Mouse (Mus musculus): ENCODE data around the gene Nme7. TPM values are rescaled to one million over a fixed set of nuclear protein-coding genes. Genes with fewer than 3 reads are reported as not detected.
A peak's percentile ranks its signal among the peaks of the same experiment; 100 is the strongest.

Gene Nme7
- polyA plus RNA-seq, 1 experiment from 2014 or later: 30.4 TPM

GRCm38 (mm10) chr1:164452580-164452979, 148.7 kb downstream of the Nme7 start:
- H3K4me3 ChIP-seq (ENCODE audit: low read depth, low read length): no peak overlapping the region
- no peaks in the 10 kb centered on the region for H3K4me1 ChIP-seq (replicated peaks; ENCODE audit: control insufficient read depth, insufficient read depth, low read length)
- H3K9ac ChIP-seq (ENCODE audit: low read depth, low read length): no peak overlapping the region
- no peak for ATAC-seq (ENCODE audit: low FRiP score)
- H3K27ac ChIP-seq (ENCODE audit: low read depth, low read length): no peak overlapping the region
- no peaks in the 10 kb centered on the region for H3K36me3 ChIP-seq (ENCODE audit: control insufficient read depth, insufficient read depth, low read length)
- WGBS: 95% methylated on average over 6 of the region's 6 CpGs
- no peak overlapping the region for H3K4me2 ChIP-seq (replicated peaks; ENCODE audit: low read depth, low read length)
- DNase-seq (ENCODE audit: low spot score): no peak
- H3K27me3 ChIP-seq (ENCODE audit: control insufficient read depth, insufficient read depth, low read length): no peaks in the 10 kb centered on the region
- H3K9me3 ChIP-seq (ENCODE audit: control insufficient read depth, low read length): no peaks in the 10 kb centered on the region

DNA sequence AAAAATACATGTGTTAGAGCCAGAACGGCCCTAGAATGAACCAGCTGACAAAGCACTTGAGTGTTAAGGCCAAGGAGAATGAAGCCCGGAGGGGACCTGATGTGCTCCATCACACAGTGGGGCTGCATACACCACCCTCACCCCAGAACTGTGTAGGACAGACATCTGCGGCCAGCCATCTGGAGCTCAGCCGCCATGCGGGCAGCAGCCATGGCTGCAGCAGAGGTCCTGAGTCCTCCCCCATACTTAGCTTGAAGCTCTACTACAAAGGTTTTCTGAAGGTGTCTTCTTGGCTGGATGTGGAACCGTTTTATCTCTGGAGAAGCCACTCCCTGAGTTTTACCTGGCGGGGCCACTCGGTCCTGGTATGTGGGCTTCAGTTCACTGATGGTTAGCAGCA, 149.2 kb downstream of the Nme7 start:
- H3K4me1 ChIP-seq (replicated peaks; ENCODE audit: control insufficient read depth, insufficient read depth, low read length): no peaks in the 10 kb centered on the region
- H3K36me3 ChIP-seq (ENCODE audit: control insufficient read depth, insufficient read depth, low read length): no peaks in the 10 kb centered on the region
- H3K4me2 ChIP-seq (replicated peaks; ENCODE audit: low read depth, low read length): no peak overlapping the region
- H3K27me3 ChIP-seq (ENCODE audit: control insufficient read depth, insufficient read depth, low read length): no peaks in the 10 kb centered on the region
- no peaks in the 10 kb centered on the region for H3K9me3 ChIP-seq (ENCODE audit: control insufficient read depth, low read length)
- no peak overlapping the region for H3K27ac ChIP-seq (ENCODE audit: low read depth, low read length)
- 96% methylated on average over 8 of the region's 8 CpGs for whole genome bisulfite sequencing
- no peak for ATAC-seq (ENCODE audit: low FRiP score)
- no peak overlapping the region for H3K4me3 ChIP-seq (ENCODE audit: low read depth, low read length)
- no peak overlapping the region for H3K9ac ChIP-seq (ENCODE audit: low read depth, low read length)
- DNase-seq (ENCODE audit: low spot score): no peak

- no peaks in the 10 kb centered on the region for H3K27me3 ChIP-seq (ENCODE audit: control insufficient read depth, insufficient read depth, low read length)
- H3K9ac ChIP-seq (ENCODE audit: low read depth, low read length): no peak overlapping the region
- ATAC-seq (ENCODE audit: low FRiP score) (no peak), DNase-seq (ENCODE audit: low spot score) (no peak)
- no peak overlapping the region for H3K27ac ChIP-seq (ENCODE audit: low read depth, low read length)
- H3K4me1 ChIP-seq (replicated peaks; ENCODE audit: control insufficient read depth, insufficient read depth, low read length): no peaks in the 10 kb centered on the region; the same call in 1 of the 2 replicates
- no peak overlapping the region for H3K4me3 ChIP-seq (ENCODE audit: low read depth, low read length)
- no peaks in the 10 kb centered on the region for H3K36me3 ChIP-seq (ENCODE audit: control insufficient read depth, insufficient read depth, low read length)
- H3K9me3 ChIP-seq (ENCODE audit: control insufficient read depth, low read length): no peaks in the 10 kb centered on the region
- WGBS: 88% methylated on average over 5 of the region's 5 CpGs
- no peak overlapping the region for H3K4me2 ChIP-seq (replicated peaks; ENCODE audit: low read depth, low read length)
Observed at GRCm38 (mm10) chr1:164453739-164454138, 149.8 kb downstream of the Nme7 start.

- no peaks in the 10 kb centered on the region for H3K36me3 ChIP-seq (ENCODE audit: control insufficient read depth, insufficient read depth, low read length)
- H3K9ac ChIP-seq (ENCODE audit: low read depth, low read length): 0 out of 2 replicates have a peak overlapping the region, but pooled peaks have one; percentile 23
- H3K27me3 ChIP-seq (ENCODE audit: control insufficient read depth, insufficient read depth, low read length): peaks cover 7% of the 10 kb centered on the region; the same call in 1 of the 2 replicates
- peak overlapping the region; percentile 23 for H3K4me3 ChIP-seq (ENCODE audit: low read depth, low read length)
- DNase-seq (ENCODE audit: low spot score): peak; percentile 66
- peak overlapping the region; percentile 45 for H3K4me2 ChIP-seq (replicated peaks; ENCODE audit: low read depth, low read length)
- no peak overlapping the region for H3K27ac ChIP-seq (ENCODE audit: low read depth, low read length)
- H3K9me3 ChIP-seq (ENCODE audit: control insufficient read depth, low read length): no peaks in the 10 kb centered on the region
- no peak for ATAC-seq (ENCODE audit: low FRiP score)
- H3K4me1 ChIP-seq (replicated peaks; ENCODE audit: control insufficient read depth, insufficient read depth, low read length): no peaks in the 10 kb centered on the region; the same call in 1 of the 2 replicates
- 37% methylated on average over 14 of the region's 14 CpGs for WGBS
Observed at GRCm38 (mm10) chr1:164454747-164455400, 151.0 kb downstream of the Nme7 start.

DNA sequence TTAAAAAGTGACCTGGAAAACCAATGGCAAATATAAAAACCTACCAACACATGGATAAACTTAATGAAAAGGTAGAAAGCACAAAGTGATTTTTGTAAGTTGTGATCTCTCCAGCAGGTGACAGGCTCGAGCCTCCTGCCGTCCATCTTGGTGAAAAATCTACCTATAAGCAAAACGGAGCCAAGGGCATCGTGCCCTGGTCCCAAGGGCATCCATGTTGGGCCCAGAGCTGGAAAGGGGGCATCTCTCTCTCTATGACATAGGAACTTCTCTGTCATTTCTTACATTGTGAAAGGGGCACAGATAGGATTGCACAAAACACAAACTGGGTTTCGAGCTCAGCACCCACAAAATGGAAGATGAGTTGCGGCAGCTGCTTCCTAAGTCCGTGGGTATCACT, 151.7 kb downstream of the Nme7 start:
- peak; percentile 10 for DNase-seq (ENCODE audit: low spot score)
- H3K4me3 ChIP-seq (ENCODE audit: low read depth, low read length): no peak overlapping the region

GRCm38 (mm10) chr1:164456065-164456464, 152.1 kb downstream of the Nme7 start:
- 20% methylated on average over 6 of the region's 6 CpGs for WGBS
- peak overlapping the region; percentile 24; the same call in 1 of the 2 replicates for H3K9ac ChIP-seq (ENCODE audit: low read depth, low read length)
- no peak for ATAC-seq (ENCODE audit: low FRiP score)
- no peaks in the 10 kb centered on the region for H3K36me3 ChIP-seq (ENCODE audit: control insufficient read depth, insufficient read depth, low read length)
- no peak overlapping the region for H3K27ac ChIP-seq (ENCODE audit: low read depth, low read length)
- H3K4me1 ChIP-seq (replicated peaks; ENCODE audit: control insufficient read depth, insufficient read depth, low read length): no peaks in the 10 kb centered on the region; the same call in 1 of the 2 replicates
- H3K9me3 ChIP-seq (ENCODE audit: control insufficient read depth, low read length): no peaks in the 10 kb centered on the region
- peak; percentile 25 for DNase-seq (ENCODE audit: low spot score)
- H3K27me3 ChIP-seq (ENCODE audit: control insufficient read depth, insufficient read depth, low read length): peaks cover 7% of the 10 kb centered on the region; the same call in 1 of the 2 replicates
- peak overlapping the region; percentile 45 for H3K4me2 ChIP-seq (replicated peaks; ENCODE audit: low read depth, low read length)
- H3K4me3 ChIP-seq (ENCODE audit: low read depth, low read length): peak overlapping the region; percentile 64

More for the DNA sequence above, 151.7 kb downstream of the Nme7 start:
- WGBS: 72% methylated on average over 7 of the region's 7 CpGs
- Histone ChIP-seq H3K27me3 (ENCODE audit: control insufficient read depth, insufficient read depth, low read length) (peaks cover 7% of the 10 kb centered on the region; the same call in 1 of the 2 replicates), H3K9me3 (ENCODE audit: control insufficient read depth, low read length) (no peaks in the 10 kb centered on the region), H3K36me3 (ENCODE audit: control insufficient read depth, insufficient read depth, low read length) (no peaks in the 10 kb centered on the region), H3K9ac (ENCODE audit: low read depth, low read length) (no peak overlapping the region), H3K4me1 (replicated peaks; ENCODE audit: control insufficient read depth, insufficient read depth, low read length) (no peaks in the 10 kb centered on the region; the same call in 1 of the 2 replicates), H3K4me2 (replicated peaks; ENCODE audit: low read depth, low read length) (peak overlapping the region; percentile 45), H3K27ac (ENCODE audit: low read depth, low read length) (no peak overlapping the region)
- no peak for ATAC-seq (ENCODE audit: low FRiP score)

DNA sequence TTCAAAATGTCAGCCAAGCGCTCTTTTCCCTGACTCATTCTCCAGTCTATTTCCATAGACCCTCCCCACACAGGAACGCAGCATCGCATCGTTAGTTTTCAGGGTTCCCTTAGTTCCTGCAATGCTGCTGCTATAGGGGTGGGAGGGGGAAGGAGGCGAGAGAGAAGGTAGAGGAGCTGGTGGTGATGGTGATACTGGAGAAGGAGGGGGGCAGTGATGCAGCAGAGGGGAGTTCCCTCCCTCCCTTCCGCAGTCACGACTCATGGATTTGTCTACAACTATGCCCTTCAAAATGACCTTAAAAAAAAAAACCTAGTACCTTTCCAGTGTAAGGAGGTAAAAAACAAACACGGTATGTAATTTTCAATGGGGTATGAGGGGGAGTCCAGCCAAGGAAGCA, 152.8 kb downstream of the Nme7 start:
- Histone ChIP-seq H3K4me3 (ENCODE audit: low read depth, low read length) (peak overlapping the region; percentile 64), H3K36me3 (ENCODE audit: control insufficient read depth, insufficient read depth, low read length) (no peaks in the 10 kb centered on the region), H3K9me3 (ENCODE audit: control insufficient read depth, low read length) (no peaks in the 10 kb centered on the region), H3K4me2 (replicated peaks; ENCODE audit: low read depth, low read length) (peak overlapping the region; percentile 45), H3K27ac (ENCODE audit: low read depth, low read length) (no peak overlapping the region), H3K4me1 (replicated peaks; ENCODE audit: control insufficient read depth, insufficient read depth, low read length) (no peaks in the 10 kb centered on the region; the same call in 1 of the 2 replicates), H3K9ac (ENCODE audit: low read depth, low read length) (peak overlapping the region; percentile 52; the same call in 1 of the 2 replicates), H3K27me3 (ENCODE audit: control insufficient read depth, insufficient read depth, low read length) (peaks cover 7% of the 10 kb centered on the region; the same call in 1 of the 2 replicates)
- 7% methylated on average over 7 of the region's 8 CpGs for WGBS
- peak; percentile 19 for DNase-seq (ENCODE audit: low spot score)
- ATAC-seq (ENCODE audit: low FRiP score): no peak

DNA sequence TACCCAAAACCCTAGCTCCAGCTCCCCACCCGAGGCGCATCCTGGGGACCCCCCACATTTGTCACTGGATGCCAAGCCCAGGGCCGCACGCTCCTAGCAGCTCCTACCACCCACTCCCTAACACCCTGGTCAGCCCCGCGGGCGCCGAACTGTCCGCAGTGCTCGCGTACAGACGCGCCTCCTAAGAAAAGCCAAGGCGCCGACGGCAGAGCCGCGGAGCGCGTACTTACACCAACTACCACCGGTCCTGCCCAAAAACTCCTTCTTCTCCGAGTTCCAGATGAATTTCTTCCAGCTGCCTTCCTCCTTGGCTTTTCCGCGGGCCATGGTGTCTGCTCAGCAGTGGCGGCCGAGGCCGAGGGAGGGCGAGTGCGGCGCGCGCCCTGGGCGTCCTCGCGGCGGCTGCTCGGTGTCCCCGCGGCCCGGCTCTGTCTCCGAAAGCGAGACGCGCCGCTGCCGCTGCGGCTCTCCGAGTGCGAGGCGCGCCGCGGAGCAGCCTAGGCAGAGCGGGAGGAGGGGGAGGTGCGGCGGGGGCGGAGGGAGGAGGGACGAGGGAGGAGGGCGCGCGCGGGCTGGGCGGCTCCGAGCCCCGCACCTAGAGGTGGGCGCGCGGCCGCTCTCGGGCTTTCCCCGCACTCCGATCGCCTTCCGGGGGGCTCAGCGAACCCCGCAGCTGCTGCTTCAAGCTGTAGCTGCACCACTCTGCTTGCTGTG, 153.8 kb downstream of the Nme7 start:
- peak overlapping the region; percentile 45 for H3K4me2 ChIP-seq (replicated peaks; ENCODE audit: low read depth, low read length)
- H3K4me3 ChIP-seq (ENCODE audit: low read depth, low read length): peak overlapping the region; percentile 64
- WGBS: under 1% methylated on average over 57 of the region's 76 CpGs
- H3K9me3 ChIP-seq (ENCODE audit: control insufficient read depth, low read length): no peaks in the 10 kb centered on the region
- peak overlapping the region; percentile 52 for H3K9ac ChIP-seq (ENCODE audit: low read depth, low read length)
- DNase-seq (ENCODE audit: low spot score) (peak; percentile 84), ATAC-seq (ENCODE audit: low FRiP score) (peak; percentile 90)
- H3K4me1 ChIP-seq (replicated peaks; ENCODE audit: control insufficient read depth, insufficient read depth, low read length): no peaks in the 10 kb centered on the region; the same call in 1 of the 2 replicates
- peaks cover 7% of the 10 kb centered on the region; the same call in 1 of the 2 replicates for H3K27me3 ChIP-seq (ENCODE audit: control insufficient read depth, insufficient read depth, low read length)
- no peaks in the 10 kb centered on the region for H3K36me3 ChIP-seq (ENCODE audit: control insufficient read depth, insufficient read depth, low read length)
- peak overlapping the region; percentile 89 for H3K27ac ChIP-seq (ENCODE audit: low read depth, low read length)

All from hindbrain, embryonic 11.5 days (tissue).